Mouse (Mus musculus): ENCODE measurements at regions not wholly inside any gene's neighbourhood (a gene's known extent, or its start where the extent isn't known, plus 50 kb on each side); places are given as distances from the start of the nearest gene placed in this dataset.
A peak's percentile ranks its signal among the peaks of the same experiment; 100 is the strongest.
"Not testable (repeated sequence)": the region's sequence is repeated elsewhere in the genome, so short reads cannot be mapped to it uniquely, and the experiment has no call there.

DNA sequence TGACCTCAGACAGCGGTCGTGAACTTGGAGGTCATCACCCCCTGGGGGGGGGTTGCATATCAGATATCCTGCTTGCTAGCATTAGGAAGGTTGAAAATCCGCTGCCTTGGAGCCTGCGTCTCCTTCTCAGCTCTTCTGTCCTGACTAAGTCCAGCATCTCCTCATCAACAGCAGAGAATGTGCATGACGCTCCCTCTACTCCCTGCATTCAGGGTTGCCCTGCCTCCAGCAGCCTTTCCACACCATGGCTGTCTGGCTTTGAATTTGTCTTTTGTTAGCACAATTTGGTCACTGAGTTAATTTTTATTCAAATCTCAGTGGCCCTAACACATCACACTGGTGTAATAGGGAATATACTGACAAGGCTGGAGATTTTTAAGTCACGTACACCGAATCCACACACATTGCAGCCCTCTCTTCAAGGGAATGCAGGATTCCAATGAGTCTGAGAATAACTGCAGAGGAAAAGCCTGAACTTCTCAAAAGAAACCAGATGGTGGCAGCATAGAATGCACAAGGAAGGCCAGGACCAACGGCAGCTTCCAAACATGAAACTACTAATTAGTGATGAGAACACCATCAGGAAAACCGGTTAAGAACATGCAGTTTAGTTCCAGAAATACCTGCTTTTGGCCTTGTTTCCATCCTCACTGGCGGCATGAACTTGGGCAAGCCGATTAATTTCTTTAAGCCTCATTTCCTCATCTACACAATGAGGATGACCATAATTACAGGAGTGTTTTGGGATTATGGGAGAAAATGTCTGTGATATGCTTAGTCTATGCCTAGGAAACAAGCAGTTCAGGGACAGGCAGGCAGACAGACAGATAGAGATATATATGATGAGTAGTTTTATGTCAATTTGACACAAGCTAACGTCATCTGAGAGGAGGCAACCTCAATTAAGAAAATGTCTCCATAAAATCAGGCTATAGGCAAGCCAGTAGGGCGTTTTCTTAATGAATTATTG, 151.6 kb upstream of the Palmd start:
- DNase-seq, result peak; percentile 45 to 72
- intact Hi-C loops (cut with DNase I), result loop anchor here (1.0 to 5.0 kb wide), 4 partner anchors 153 to 667 kb away; partner anchors contain the start of genes 4930455H04Rik and Palmd

DNA sequence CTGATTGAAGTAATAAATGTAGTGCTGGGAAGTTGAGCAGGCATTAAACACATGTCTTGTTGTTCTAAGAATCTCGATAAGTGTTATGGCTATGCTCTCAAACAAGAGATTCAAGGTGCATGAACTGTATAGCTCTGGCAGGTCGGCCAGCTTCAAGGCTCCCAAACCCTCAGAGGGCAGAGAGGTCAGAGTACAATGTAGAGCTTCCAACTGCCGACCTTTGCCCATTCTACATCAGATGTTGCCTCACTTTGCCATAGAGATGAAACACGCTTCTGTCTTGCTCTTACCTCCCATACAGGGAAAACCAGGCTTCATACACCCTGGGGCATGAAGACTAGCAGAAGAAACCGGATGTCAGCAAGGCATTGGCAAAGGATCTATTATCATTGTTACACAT, 150.8 kb upstream of the Palmd start:
- no peak for DNase-seq
- intact Hi-C loops (cut with DNase I), result no loop called here

DNA sequence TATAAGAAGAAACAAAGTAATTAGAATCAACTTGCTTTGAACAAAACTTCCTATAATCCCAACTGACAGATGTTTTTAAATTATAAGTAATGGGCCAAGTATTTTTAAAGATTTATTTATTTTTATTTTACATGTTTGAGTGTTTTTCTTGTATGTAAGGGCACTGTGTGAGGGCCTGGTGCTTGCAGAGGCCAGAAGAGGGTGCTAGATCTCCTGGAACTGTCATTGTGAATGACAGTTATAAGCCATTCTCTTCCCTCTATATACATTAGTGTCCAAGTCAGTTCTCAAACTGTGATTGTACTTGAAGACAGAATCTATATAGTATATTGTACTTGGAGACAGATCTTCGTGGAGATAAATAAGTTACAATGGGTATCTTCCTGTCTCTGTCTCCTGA, 149.1 kb upstream of the Palmd start:
- DNase-seq, result no peak
- intact Hi-C loops (cut with DNase I), result no loop called here

DNA sequence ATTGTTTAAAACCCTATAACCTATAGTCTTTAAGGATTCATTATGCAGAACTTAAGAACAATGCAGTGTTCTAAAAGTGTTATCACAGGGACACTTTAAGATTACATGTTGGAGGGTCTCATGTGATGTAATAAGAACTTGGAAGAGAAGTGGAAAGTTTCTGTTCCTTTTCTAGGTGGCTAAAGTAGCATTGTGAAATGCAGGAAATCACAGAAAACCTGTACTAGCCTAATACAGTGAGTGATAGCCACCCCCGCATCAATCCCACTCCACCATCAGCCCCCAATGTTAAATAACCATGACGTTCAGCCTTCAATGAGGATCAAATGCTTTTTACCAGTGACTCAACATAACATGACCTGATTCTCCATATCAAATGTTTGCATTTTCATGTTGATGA, 147.4 kb upstream of the Palmd start:
- intact Hi-C loops (cut with DNase I), result no loop called here

DNA sequence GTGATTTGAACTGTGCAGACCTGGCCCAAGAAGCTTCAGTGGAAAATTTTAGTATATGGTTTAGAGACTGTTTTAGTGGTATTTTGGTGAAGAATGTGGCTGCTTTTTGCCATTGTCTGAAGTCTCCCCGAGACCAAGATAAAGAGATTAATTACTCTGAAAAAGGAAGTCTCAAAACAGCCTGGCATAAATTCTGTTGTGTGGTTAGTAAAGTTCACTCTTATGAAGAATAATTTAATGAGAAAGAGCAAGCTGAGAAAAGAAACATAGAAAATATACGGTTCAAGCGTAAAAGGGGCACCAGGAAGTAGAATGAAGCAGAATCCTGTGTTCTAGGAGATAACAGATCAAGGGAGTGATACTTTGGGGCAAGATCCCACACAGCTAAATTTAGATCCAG, 144.0 kb upstream of the Palmd start:
- intact Hi-C loops (cut with DNase I), result no loop called here
- DNase-seq, result no peak

More for the DNA sequence above, 147.4 kb upstream of the Palmd start:
- DNase-seq, result no peak

DNA sequence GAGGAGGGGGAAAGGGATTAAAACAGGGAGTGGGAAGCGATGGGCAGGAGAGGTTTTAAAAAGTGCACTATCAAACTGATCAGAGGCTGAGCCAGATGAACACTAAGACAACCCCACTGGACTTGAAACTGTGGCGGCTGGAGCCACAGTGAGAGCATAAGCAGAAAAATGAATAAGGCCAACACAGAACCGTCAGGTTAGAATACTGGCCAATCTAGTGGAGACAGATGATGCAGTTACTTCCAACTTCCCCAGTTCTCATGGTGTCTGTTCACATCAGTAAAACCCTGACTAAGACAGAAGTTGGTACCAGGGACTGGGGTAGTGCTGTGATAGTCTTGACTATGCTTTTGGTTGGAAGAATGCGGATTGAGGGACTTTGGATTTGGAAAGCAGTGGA, 143.5 kb upstream of the Palmd start:
- intact Hi-C loops (cut with DNase I), result no loop called here
- no peak for DNase-seq

DNA sequence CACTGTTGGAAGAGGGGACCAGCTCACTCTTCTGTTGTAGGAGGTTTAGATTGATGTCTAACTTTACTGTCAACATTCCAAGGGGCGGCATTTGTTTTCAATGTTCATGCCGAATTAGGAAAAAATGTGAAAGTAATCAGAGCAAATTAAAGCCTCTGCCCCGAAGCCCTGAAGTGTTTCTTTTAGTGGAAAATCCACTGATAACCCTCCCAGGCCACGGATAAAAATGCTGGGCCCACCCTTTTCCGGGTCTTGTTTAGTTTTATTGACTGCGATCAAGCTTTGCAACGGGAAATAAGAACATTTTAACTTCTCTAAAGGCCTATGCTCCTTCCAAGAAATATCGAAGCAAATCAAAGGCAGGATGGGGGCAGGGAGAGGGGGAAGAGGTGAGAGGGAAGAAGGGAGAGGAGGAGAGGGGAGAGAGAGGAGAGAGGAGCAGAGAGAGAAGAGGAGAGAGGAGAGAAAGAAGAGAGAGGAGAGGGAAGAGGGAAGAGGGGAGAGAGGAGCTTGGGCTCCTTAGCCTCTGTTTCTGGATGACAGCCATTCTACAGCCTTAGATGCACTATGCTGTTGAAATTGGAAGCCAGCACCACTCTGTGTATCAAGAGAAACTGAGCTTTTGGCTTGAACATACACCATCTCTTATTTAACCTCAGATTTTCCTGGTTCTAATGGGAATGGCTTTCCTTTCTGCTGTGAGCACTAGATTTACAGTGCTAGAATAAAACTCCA, 140.3 kb upstream of the Palmd start:
- intact Hi-C loops (cut with DNase I), result no loop called here
- peak in 1 of 2 experiments; percentile 15 for DNase-seq

DNA sequence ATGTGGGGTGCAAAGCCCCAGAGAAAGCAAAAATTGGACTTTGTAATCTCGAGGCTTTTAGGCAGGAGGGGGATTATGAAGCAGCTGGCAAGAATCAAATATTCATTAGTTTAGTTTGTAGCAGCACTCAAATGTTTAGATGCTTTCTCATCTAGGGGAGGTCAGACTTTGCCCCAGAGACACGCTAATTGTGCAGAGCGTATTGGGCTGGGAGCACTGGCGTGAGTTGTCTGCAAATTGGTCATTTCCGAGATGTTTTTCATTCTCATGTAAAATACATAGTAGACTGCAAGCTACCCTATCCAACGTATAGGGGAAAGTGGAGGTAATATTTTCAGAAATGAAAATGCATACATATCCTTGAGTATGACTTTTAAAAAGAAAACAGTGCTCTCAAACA, 139.2 kb upstream of the Palmd start:
- intact Hi-C loops (cut with DNase I), result no loop called here
- DNase-seq, result no peak

DNA sequence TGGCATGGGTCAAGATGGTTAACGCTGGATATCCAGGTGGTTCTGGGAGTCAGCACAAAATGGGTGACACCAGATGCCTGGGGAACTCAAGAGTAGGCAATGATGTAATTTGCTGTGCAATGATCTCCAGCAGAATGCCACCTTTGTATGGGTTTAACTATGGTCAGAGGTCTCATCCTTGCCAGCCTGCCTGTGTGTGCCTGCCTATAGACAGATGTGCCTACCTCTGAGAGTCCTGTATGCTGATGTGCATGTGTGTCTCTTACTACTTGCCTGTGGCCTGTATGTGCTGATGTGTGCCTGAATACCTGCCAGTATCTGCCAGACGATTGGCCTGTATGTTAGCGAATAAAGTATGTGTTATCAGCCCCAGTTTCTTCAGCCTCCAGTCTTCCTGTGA, 138.6 kb upstream of the Palmd start:
- no peak for DNase-seq
- intact Hi-C loops (cut with DNase I), result no loop called here

DNA sequence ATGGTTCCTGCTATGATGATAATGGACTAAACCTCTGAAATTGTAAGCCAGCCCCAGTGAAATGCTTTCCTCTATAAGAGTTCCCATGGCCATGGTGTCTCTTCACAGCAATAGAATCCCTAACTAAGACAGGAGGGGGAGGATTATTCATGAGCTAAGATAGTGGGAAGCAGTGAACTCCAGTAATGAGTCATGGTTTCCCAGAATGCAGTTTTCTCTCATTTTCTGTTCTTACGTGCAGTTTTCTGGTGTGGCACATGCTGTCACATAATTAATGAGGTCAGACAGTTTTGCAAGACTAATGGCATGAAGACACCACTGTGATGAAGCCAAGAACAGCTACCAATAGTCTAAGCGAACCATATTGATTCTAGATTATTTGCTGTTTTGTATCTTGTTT, 118.9 kb upstream of the Palmd start:
- intact Hi-C loops (cut with DNase I), result no loop called here
- no peak for DNase-seq

DNA sequence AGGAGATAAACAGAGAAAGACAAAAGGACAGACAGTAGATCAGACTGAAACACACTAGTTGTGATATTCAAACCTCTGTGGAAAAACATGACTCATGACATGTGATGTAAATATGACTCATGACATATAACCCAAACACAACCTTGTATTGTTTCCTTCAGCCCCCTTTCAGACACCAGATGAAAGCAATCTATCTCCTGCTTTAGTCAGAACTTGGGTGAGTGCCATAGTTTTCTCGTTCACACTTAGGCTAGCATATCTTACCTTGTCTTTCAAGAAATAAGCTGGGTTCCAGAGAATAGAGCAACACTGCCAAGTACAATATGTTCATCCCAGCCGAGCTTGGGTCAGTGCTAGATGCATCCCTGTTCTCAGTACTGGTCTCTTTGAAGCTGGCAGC, 107.9 kb upstream of the Palmd start:
- intact Hi-C loops (cut with DNase I), result no loop called here
- DNase-seq, result peak in 1 of 2 experiments; percentile 6

DNA sequence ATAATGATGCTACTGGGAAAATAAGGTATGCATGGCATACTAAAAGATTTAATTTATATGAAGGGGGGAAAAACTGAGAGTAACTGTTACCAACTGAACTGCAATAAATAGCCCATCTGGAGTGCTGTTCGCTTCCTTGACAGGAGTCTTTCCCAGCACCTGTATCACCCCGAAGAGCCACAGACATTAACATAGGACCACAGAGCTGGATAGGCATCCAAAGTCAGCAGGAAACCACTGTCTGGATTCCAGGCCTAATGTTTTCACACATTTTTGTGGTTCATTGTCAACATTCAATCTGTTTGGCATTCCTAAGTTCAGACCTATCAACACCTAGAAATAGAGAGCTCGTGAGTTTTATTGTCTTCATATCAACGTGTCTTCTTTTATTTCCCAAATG, 104.6 kb upstream of the Palmd start:
- no peak for DNase-seq
- intact Hi-C loops (cut with DNase I), result no loop called here

DNA sequence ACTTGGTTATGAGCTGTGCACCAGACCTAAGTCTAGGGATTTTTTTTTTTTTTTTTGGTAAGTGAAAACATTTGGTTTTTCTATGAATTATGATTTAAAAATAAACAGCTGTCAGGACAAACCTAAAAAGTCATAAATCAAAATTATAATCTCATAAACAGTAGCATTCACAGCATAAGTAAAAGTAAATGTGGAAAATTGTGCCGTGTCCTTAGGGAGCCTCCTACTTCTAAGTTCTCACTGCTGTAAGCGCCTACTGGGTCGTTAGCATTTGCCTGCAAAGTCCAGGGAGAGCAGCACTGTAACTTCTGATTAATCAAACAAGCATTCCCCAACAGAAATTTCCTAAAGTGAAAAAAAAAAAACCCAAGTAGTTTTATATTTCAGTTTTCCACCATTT, 104.2 kb upstream of the Palmd start:
- intact Hi-C loops (cut with DNase I), result no loop called here
- DNase-seq, result no peak

DNA sequence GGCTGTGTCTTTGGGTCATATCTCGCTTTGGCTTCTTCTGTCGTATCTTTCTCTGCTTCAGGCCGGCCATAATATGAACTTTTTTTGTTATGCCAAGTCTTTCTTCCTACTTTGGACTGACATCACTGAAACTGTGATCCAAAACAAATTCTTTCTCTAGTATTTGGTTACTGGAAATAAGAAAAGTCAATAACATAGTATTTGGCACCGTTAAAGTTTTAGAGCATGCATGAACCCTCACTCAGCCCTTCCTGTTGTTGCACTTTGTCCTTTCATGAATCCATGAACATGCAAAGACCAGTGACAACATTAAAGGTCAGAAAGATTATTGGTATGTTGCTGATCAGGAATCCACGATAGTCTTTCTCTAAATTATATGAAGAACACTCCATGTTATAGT, 103.1 kb upstream of the Palmd start:
- no peak for DNase-seq
- intact Hi-C loops (cut with DNase I), result no loop called here

DNA sequence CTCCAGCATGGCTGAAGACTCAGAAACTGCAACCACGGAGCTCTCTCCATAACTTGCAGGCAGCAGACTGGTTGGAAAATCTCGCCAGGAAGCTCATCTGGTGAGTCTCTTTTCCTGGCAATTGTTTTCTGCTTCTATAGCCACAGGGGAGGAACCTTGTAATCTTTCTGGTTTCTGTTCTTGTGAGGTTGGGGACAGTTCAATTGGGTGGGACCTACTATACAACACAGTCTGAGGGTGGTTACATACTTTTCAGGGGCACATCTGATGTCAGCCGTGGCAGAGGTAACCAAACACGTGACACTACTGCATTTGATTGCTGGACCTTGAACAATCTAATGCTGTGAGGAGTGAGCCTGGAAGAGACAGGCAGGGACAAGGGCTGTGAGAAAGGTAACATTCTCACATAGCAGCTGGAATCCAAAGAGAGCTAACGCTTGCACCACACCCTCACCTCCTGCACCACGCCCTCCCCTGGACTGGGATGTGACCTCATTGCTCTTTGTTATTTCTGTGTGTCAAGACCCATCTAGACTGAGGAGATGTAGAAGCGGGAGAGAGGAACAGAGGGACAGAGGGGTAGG, 98.8 kb upstream of the Palmd start:
- intact Hi-C loops (cut with DNase I), result no loop called here
- DNase-seq, result peak; percentile 14 to 26

DNA sequence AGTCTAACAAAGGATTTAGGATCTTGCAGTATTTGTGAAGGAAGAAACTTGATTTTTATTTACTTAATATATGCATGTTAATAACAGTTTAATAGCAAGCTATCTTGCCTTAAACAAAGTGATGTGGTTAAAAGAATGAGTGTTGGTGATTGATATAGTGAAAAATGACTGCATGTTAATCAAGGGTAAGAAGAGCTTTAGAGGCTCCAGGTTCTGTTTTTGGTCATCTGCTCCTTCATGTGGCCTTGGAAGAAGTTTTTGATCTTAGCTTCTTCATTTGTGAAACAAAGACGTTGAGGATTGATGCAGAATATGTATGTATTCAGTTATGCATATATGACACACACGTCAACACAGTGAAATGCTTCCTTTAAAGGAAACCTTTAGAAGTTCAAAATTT, 97.1 kb upstream of the Palmd start:
- no peak for DNase-seq
- intact Hi-C loops (cut with DNase I), result no loop called here

DNA sequence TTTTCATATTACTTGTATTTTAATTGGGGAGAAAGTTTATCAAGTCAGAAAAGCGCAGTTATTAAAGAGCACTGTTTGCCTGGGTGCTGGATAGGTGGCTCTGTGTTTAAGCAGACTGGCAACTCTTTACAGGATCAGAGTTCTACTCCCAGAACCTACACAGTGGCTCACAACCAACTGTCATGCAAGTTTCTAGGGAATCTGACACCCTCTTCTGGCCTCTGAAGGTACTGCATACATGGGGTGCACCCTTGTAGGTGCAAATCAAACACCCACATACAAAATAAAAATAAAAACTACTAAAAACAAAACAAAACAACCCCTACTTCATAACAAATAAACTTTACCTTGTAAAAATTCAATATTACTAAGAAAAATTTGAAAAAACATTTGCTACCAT, 93.0 kb upstream of the Palmd start:
- intact Hi-C loops (cut with DNase I), result loop anchor here (1.0 to 5.0 kb wide), 2 partner anchors 95 to 158 kb away; partner anchors contain the start of genes 4930455H04Rik and Palmd
- DNase-seq, result peak in 1 of 2 experiments; percentile 30

DNA sequence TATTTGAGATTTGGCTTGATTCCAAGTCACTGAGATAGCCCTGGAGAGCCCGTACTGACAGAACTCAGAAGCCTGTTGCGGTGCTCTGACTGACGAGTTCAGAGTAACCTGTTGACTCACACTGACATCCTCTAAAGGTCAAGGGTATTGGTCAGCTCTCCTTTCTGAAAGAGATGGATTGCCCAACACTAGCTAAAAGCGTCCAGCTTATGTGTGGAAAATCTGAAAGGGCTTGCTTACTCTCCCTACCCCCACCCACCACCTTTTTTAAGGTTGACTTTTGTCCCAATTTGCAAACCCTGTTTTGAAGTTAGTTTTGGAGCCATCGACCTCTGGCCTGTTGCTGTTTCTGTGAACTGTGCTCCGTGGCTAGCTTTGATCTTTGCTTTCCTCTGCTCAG, 92.4 kb upstream of the Palmd start:
- intact Hi-C loops (cut with DNase I), result loop anchor here (1.0 to 5.0 kb wide), 2 partner anchors 94 to 157 kb away; partner anchors contain the start of genes 4930455H04Rik and Palmd
- no peak for DNase-seq

DNA sequence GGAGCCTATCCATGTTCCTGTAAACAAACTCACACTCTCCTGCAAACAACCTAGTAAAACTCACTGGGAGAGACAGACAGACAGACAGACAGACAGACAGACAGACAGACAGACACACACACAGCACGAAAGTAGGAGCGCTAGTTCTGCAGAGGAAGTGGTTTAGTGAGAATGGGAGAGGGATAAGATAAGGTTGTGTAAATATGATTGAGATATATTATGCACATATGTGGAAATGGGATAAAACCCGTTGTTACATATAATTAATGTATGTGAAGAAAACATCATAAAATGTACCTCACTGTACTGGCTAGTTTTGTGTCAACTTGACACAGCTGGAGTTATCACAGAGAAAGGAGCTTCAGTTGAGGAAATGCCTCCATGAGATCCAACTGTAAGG, 85.9 kb upstream of the Palmd start:
- DNase-seq; intact Hi-C loops (cut with DNase I): not testable (repeated sequence)

DNA sequence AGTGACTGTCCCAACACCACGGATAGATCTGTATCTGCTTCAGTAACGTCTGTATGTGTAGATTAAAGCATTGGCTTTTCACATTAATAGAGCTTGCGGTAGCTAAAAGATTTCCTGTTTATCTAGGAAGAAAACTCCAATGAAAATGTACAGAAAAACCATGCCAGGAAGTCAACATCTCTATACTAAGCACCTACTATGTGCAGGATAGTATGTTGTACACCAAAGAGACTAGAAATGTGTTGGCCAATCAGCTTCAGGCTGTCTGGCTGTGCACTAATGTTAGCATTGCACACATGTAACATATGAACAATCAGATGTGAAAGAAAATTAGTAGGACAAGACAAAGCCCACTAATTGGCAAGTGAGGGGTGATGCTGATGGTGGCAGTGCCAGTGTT, 82.6 kb upstream of the Palmd start:
- no peak for DNase-seq
- intact Hi-C loops (cut with DNase I), result no loop called here

DNA sequence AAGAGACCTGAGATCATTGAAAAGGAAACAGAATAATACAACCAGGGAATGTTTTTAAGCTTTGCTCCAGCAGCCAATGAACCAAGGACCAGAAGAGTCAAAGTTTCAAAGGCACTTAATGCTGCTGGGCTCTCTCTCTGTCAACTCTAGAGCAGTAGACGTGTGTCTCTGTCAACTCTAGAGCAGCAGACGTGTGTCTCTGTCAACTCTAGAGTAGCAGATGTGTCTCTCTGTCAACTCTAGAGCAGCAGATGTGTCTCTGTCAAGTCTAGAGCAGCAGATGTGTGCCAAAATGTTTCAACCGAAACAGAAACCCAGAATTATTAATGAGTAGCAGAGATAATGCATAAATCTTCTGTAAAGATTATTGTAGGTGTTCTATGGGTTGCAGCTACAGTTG, 82.1 kb upstream of the Palmd start:
- intact Hi-C loops (cut with DNase I), result no loop called here

More for the DNA sequence above, 82.1 kb upstream of the Palmd start:
- no peak for DNase-seq

Data from heart, postnatal 10 days (tissue).